Mouse (Mus musculus): ENCODE measurements around the gene Rps16. TPM values are rescaled to one million over a fixed set of nuclear protein-coding genes. Genes with fewer than 3 reads are reported as not detected.

Rps16 gene
- total and polyA plus RNA-seq, 2 experiments from 2014 or later, result 158 to 536 TPM

GRCm38 (mm10) chr7:28381017-28381790 is 30.8 kb downstream of the Rps16 start:
- WGBS, result 6% methylated on average over 30 of the region's 30 CpGs
- DNase-seq (ENCODE audit: low spot score), result peak; percentile 42
- Histone ChIP-seq H3K36me3 (ENCODE audit: insufficient read depth, low read length) (peaks cover 5% of the 10 kb centered on the region; the same call in 1 of the 2 replicates), H3K9me3 (ENCODE audit: low read length) (no peaks in the 10 kb centered on the region), H3K27me3 (ENCODE audit: insufficient read depth, low read length) (no peaks in the 10 kb centered on the region), H3K4me3 (ENCODE audit: low read depth, low read length) (peak overlapping the region; percentile 12; the same call in 1 of the 2 replicates), H3K9ac (replicated peaks; ENCODE audit: low read length, poor library complexity, severe bottlenecking) (0 out of 2 replicates have a peak overlapping the region, but pooled peaks have one; percentile 36), H3K4me1 (ENCODE audit: insufficient read depth, low read length) (peaks cover 4% of the 10 kb centered on the region; the same call in 1 of the 2 replicates), H3K27ac (ENCODE audit: low read depth, low read length) (peak overlapping the region; percentile 52), H3K4me2 (ENCODE audit: low read depth, low read length, poor library complexity, severe bottlenecking) (peak overlapping the region; percentile 38)
- ATAC-seq (ENCODE audit: low FRiP score), result no peak
- TF ChIP-seq CTCF (IDR thresholded peaks at IDR 0.05), result no peak

- 5% methylated on average over 20 of the region's 20 CpGs for WGBS
- peak overlapping the region; percentile 12; the same call in 1 of the 2 replicates for H3K4me3 ChIP-seq (ENCODE audit: low read depth, low read length)
- no peaks in the 10 kb centered on the region for H3K9me3 ChIP-seq (ENCODE audit: low read length)
- no peaks in the 10 kb centered on the region; the same call in 1 of the 2 replicates for H3K4me1 ChIP-seq (ENCODE audit: insufficient read depth, low read length)
- peak overlapping the region; percentile 38 for H3K4me2 ChIP-seq (ENCODE audit: low read depth, low read length, poor library complexity, severe bottlenecking)
- H3K36me3 ChIP-seq (ENCODE audit: insufficient read depth, low read length), result peaks cover 7% of the 10 kb centered on the region; the same call in 1 of the 2 replicates
- no peaks in the 10 kb centered on the region for H3K27me3 ChIP-seq (ENCODE audit: insufficient read depth, low read length)
- DNase-seq (ENCODE audit: low spot score) (peak; percentile 37), ATAC-seq (ENCODE audit: low FRiP score) (no peak)
- TF ChIP-seq CTCF (IDR thresholded peaks at IDR 0.05), result no peak
- H3K9ac ChIP-seq (replicated peaks; ENCODE audit: low read length, poor library complexity, severe bottlenecking), result 0 out of 2 replicates have a peak overlapping the region, but pooled peaks have one; percentile 36
- peak overlapping the region; percentile 52 for H3K27ac ChIP-seq (ENCODE audit: low read depth, low read length)
Measured at GRCm38 (mm10) chr7:28381938-28382337, 31.5 kb downstream of the Rps16 start.

GRCm38 (mm10) chr7:28382347-28382951 is 32.0 kb downstream of the Rps16 start:
- no peak for TF ChIP-seq CTCF (IDR thresholded peaks at IDR 0.05)
- ATAC-seq (ENCODE audit: low FRiP score), result no peak
- Histone ChIP-seq H3K27me3 (ENCODE audit: insufficient read depth, low read length) (no peaks in the 10 kb centered on the region), H3K4me1 (ENCODE audit: insufficient read depth, low read length) (no peaks in the 10 kb centered on the region; the same call in 1 of the 2 replicates), H3K27ac (ENCODE audit: low read depth, low read length) (no peak overlapping the region; the same call in 1 of the 2 replicates), H3K4me2 (ENCODE audit: low read depth, low read length, poor library complexity, severe bottlenecking) (peak overlapping the region; percentile 38), H3K4me3 (ENCODE audit: low read depth, low read length) (no peak overlapping the region), H3K36me3 (ENCODE audit: insufficient read depth, low read length) (peaks cover 7% of the 10 kb centered on the region; the same call in 1 of the 2 replicates), H3K9ac (replicated peaks; ENCODE audit: low read length, poor library complexity, severe bottlenecking) (no peak overlapping the region), H3K9me3 (ENCODE audit: low read length) (no peaks in the 10 kb centered on the region)
- 69% methylated on average over 11 of the region's 12 CpGs for WGBS
- no peak for DNase-seq (ENCODE audit: low spot score)

- ATAC-seq (ENCODE audit: low FRiP score) (no peak), DNase-seq (ENCODE audit: low spot score) (peak; percentile 25)
- no peak for TF ChIP-seq CTCF (IDR thresholded peaks at IDR 0.05)
- 74% methylated on average over 11 of the region's 11 CpGs for WGBS
- Histone ChIP-seq H3K36me3 (ENCODE audit: insufficient read depth, low read length) (peaks cover 7% of the 10 kb centered on the region; the same call in 1 of the 2 replicates), H3K27ac (ENCODE audit: low read depth, low read length) (0 out of 2 replicates have a peak overlapping the region, but pooled peaks have one; percentile 3), H3K4me1 (ENCODE audit: insufficient read depth, low read length) (no peaks in the 10 kb centered on the region; the same call in 1 of the 2 replicates), H3K9ac (replicated peaks; ENCODE audit: low read length, poor library complexity, severe bottlenecking) (no peak overlapping the region), H3K4me2 (ENCODE audit: low read depth, low read length, poor library complexity, severe bottlenecking) (no peak overlapping the region), H3K27me3 (ENCODE audit: insufficient read depth, low read length) (no peaks in the 10 kb centered on the region), H3K4me3 (ENCODE audit: low read depth, low read length) (no peak overlapping the region), H3K9me3 (ENCODE audit: low read length) (no peaks in the 10 kb centered on the region)
Measured at GRCm38 (mm10) chr7:28382981-28383396, 32.5 kb downstream of the Rps16 start.

GRCm38 (mm10) chr7:28383606-28384005 is 33.2 kb downstream of the Rps16 start:
- 87% methylated on average over 4 of the region's 4 CpGs for WGBS
- ATAC-seq (ENCODE audit: low FRiP score), result no peak
- H3K27me3 ChIP-seq (ENCODE audit: insufficient read depth, low read length), result no peaks in the 10 kb centered on the region
- H3K4me2 ChIP-seq (ENCODE audit: low read depth, low read length, poor library complexity, severe bottlenecking), result no peak overlapping the region
- H3K27ac ChIP-seq (ENCODE audit: low read depth, low read length), result no peak overlapping the region
- H3K4me1 ChIP-seq (ENCODE audit: insufficient read depth, low read length), result no peaks in the 10 kb centered on the region
- H3K4me3 ChIP-seq (ENCODE audit: low read depth, low read length), result no peak overlapping the region
- H3K9ac ChIP-seq (replicated peaks; ENCODE audit: low read length, poor library complexity, severe bottlenecking), result no peak overlapping the region
- H3K36me3 ChIP-seq (ENCODE audit: insufficient read depth, low read length), result peaks cover 7% of the 10 kb centered on the region; the same call in 1 of the 2 replicates
- no peak for DNase-seq (ENCODE audit: low spot score)
- TF ChIP-seq CTCF (IDR thresholded peaks at IDR 0.05), result no peak
- H3K9me3 ChIP-seq (ENCODE audit: low read length), result no peaks in the 10 kb centered on the region

Data from midbrain, postnatal 0 days (tissue).